Mouse (Mus musculus) cerebellum, adult 2 months (tissue): Measurements from ENCODE around the gene Chil1. TPM values are rescaled to one million over a fixed set of nuclear protein-coding genes. Genes with fewer than 3 reads are reported as not detected.

Experiments used
- DNase-seq, 2 experiments: peaks; one replicate each; pipeline ENCODE4 v3.0.0; 2021
- H3K27ac ChIP-seq: fragments of 200-500 bp; 2 replicates; pipeline ENCODE4 v1.5.1; 2012; ENCODE audit warnings: low read length, control low read depth, inconsistent platforms; ENCODE audit not compliant: insufficient read depth
- H3K27me3 ChIP-seq: fragments of 200-500 bp; 2 replicates; pipeline ENCODE4 v1.6.1; 2012; ENCODE audit warnings: inconsistent platforms, mild to moderate bottlenecking, low read length, moderate library complexity; ENCODE audit not compliant: control insufficient read depth, insufficient read depth
- H3K4me1 ChIP-seq: fragments of 200-500 bp; 2 replicates; pipeline ENCODE4 v1.6.1; 2011; ENCODE audit warnings: low read length; ENCODE audit not compliant: control insufficient read depth, insufficient read depth
- H3K4me3 ChIP-seq: fragments of 200-500 bp; replicated peaks from 2 replicates; pipeline ENCODE3; 2011; ENCODE audit warnings: mild to moderate bottlenecking, low read depth, low read length, control low read depth; ENCODE audit not compliant: insufficient read depth
- CTCF ChIP-seq: fragments of 200-500 bp; IDR thresholded peaks from 2 replicates; pipeline ENCODE4 v1.5.1; 2011; ENCODE audit warnings: low read depth, mild to moderate bottlenecking, control low read depth, low read length, moderate library complexity, borderline replicate concordance; ENCODE audit not compliant: insufficient read depth
- POLR2A ChIP-seq: fragments of 200-500 bp; IDR thresholded peaks from 2 replicates; pipeline ENCODE4 v1.6.1; 2011; ENCODE audit warnings: low read length, control low read depth, borderline replicate concordance; ENCODE audit not compliant: insufficient read depth
- WGBS: fragments of 180-500 bp; shearing (Covaris S2); methylation state at CpG from one replicate; pipeline ENCODE4 v1.1.7; 2018; 5-methylcytosine and 5-hydroxymethylcytosine counted together
- polyA plus RNA-seq: library from polyadenylated mRNA; depleted of rRNA; stranded (reverse); fragments of >200 nt; gene quantifications from 2 replicates; pipeline ENCODE4 v1.2.3, GENCODE M21; 2012

The Chil1 gene
- polyA plus RNA-seq, 1 experiment: 24.2 TPM

- 27% methylated on average over 13 of the region's 13 CpGs for WGBS
- H3K27me3 ChIP-seq: no peaks in the 10 kb centered on the region
- TF ChIP-seq CTCF (peak; percentile 86), POLR2A (no peak)
- no peaks in the 10 kb centered on the region for H3K4me1 ChIP-seq
- no peak overlapping the region for H3K4me3 ChIP-seq
- H3K27ac ChIP-seq: no peak overlapping the region
- DNase-seq: peak; percentile 86 to 87
Measured at GRCm38 (mm10) chr1:134151655-134152412, 30.1 kb upstream of the Chil1 start.

DNA sequence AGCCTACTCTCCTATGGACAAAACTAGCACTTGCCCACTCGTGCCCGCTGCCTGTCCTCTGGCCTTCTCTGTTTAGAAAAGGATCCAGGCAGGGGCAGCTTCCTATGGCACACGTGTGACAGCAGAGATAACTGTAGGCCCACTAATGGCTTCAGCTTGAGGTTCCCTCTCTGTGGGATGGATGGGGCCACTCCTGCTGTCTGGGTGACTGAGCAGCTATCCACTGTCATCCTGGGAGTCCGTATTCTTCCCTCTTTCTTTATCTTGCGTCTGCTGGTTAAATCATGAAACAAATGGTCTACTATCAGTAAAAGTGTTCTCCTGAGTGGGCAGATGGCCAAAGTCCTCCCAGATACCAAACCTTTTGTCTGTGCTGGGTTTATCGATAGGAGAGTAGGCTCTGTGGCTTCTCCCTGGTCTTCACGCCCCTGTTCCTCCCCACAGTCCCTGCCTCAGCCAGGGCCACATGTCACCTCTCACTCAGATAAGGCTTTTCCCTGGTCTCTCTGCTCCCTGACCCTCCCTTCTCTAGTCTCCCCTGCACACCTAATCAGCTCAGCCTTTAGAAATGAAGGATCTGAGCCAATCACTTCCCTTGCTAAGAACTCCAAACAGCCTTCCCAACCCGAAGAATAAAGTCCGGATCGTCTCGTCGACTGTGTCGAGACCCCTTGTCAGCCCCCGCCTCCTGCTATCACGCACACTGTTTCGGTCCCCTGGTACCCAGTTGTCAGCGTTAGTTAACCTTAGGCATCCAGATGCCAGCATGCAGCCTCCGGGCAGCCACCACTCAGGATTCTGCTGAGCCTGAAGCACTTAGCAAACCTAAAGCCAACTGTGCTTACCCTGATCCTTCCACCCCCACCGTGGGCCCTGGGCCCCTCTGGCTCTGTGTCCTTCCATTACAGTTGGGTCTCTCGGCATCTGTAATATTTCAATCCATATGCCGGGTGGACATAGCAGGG lies 29.1 kb upstream of the Chil1 start:
- TF ChIP-seq POLR2A (no peak), CTCF (no peak)
- H3K4me1 ChIP-seq: no peaks in the 10 kb centered on the region

DNA sequence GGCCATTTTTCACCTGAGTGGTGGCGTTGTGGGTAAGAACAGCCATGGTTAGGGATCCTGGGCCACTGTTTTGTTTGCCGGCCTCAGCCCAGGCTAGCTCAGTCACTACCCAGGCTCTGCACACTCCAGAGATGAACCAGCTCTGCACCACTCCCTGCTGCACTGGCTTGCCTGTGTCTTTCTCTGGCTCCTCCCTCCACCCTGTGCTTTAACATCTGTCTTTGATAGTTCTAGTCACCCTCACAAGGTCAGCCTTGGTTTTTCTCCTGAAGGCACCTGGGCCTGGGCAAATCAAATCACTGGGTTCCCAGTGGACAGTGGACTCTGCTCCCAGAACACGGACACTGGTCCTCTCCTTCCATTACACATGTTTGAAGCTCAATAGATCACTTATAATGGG lies 27.9 kb upstream of the Chil1 start:
- DNase-seq: no peak
- H3K4me1 ChIP-seq: no peaks in the 10 kb centered on the region
- TF ChIP-seq POLR2A (no peak), CTCF (no peak)
- H3K27ac ChIP-seq: no peak overlapping the region
- 94% methylated on average over 3 of the region's 3 CpGs for WGBS
- H3K27me3 ChIP-seq: no peaks in the 10 kb centered on the region
- H3K4me3 ChIP-seq: no peak overlapping the region

More for the DNA sequence above, 29.1 kb upstream of the Chil1 start:
- Histone ChIP-seq H3K27me3 (no peaks in the 10 kb centered on the region), H3K27ac (no peak overlapping the region), H3K4me3 (no peak overlapping the region)
- no peak for DNase-seq
- WGBS: 82% methylated on average over 21 of the region's 21 CpGs

- DNase-seq: no peak
- 58% methylated on average over 3 of the region's 3 CpGs for WGBS
- Histone ChIP-seq H3K4me3 (no peak overlapping the region), H3K27me3 (no peaks in the 10 kb centered on the region), H3K4me1 (no peaks in the 10 kb centered on the region), H3K27ac (no peak overlapping the region)
- 0 out of 2 replicates have a peak, but pooled peaks have one; percentile 10 for TF ChIP-seq CTCF
- TF ChIP-seq POLR2A: no peak
Measured at GRCm38 (mm10) chr1:134154655-134155054, 27.3 kb upstream of the Chil1 start.

DNA sequence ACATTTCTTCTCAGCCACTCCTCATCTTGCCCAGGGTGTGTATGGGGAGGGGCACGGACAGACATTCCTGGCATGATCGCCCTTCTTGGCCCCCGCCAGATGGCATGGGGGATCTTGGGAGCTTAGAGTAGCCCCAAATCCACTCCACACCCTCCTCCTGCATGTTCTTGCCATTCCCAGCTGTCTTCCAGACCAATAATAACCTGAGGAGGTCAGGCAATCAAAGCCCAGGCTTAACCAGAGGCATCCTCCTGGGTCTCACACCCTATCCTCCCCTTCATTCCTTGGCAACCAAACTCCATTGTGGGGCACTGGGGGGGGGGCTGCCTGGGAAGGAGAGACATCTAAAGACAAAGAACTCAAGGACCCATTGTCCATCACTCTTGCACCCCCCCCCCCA lies 21.6 kb upstream of the Chil1 start:
- no peak for DNase-seq
- Histone ChIP-seq H3K4me1 (no peaks in the 10 kb centered on the region), H3K27me3 (no peaks in the 10 kb centered on the region), H3K4me3 (no peak overlapping the region), H3K27ac (no peak overlapping the region)
- WGBS: 48% methylated on average over 3 of the region's 3 CpGs
- no peak for TF ChIP-seq CTCF
- TF ChIP-seq POLR2A: no peak

GRCm38 (mm10) chr1:134161399-134161798 lies 20.6 kb upstream of the Chil1 start:
- Histone ChIP-seq H3K27me3 (no peaks in the 10 kb centered on the region), H3K27ac (no peak overlapping the region), H3K4me3 (no peak overlapping the region), H3K4me1 (no peaks in the 10 kb centered on the region)
- 87% methylated on average over 6 of the region's 6 CpGs for WGBS
- TF ChIP-seq POLR2A: no peak
- TF ChIP-seq CTCF: no peak
- no peak for DNase-seq

- peaks cover 4% of the 10 kb centered on the region; the same call in 1 of the 2 replicates for H3K4me1 ChIP-seq
- 87% methylated on average over 6 of the region's 6 CpGs for WGBS
- TF ChIP-seq CTCF (no peak), POLR2A (no peak)
- no peak overlapping the region for H3K27ac ChIP-seq
- no peaks in the 10 kb centered on the region for H3K27me3 ChIP-seq
- no peak overlapping the region for H3K4me3 ChIP-seq
- no peak for DNase-seq
Measured at GRCm38 (mm10) chr1:134162510-134163225, 19.3 kb upstream of the Chil1 start.
